Mouse (Mus musculus) activated CD4-positive, CD25-positive, alpha-beta regulatory T cell (primary cell): ENCODE measurements around the gene Mmp27. TPM values are rescaled to one million over a fixed set of nuclear protein-coding genes. Genes with fewer than 3 reads are reported as not detected.

Experiments
- polyA plus RNA-seq, 2 experiments: library from polyadenylated mRNA; unstranded; fragments of 100-300 nt; shearing (Covaris generic); gene quantifications; one replicate each; pipeline ENCODE4 v1.2.1; 2017

The Mmp27 gene
- under 1 TPM; 0.31 to 0.42 TPM for polyA plus RNA-seq

DNA sequence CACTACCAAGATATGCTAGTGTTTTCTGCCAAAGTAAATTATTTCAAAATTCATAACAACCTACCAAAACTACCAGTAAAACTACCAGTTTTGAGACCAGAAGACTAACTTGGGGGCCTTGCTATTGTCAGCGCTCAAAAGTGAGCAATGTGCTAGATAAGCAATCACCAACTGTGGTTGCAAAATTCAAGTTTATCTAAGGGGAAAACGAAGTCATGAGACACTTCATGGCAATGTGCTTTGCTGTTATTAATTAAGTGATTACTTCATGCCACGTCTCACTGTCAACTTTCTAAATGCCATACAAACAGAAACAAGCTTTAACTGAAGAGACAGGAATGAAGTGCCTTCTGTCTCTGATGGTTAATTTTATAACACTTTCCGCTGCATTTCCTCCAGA lies at the start of gene Mmp27:
Gene Mmp27 (plus strand): TSS at position 235 of the 400 bp plus-strand sequence.

DNA sequence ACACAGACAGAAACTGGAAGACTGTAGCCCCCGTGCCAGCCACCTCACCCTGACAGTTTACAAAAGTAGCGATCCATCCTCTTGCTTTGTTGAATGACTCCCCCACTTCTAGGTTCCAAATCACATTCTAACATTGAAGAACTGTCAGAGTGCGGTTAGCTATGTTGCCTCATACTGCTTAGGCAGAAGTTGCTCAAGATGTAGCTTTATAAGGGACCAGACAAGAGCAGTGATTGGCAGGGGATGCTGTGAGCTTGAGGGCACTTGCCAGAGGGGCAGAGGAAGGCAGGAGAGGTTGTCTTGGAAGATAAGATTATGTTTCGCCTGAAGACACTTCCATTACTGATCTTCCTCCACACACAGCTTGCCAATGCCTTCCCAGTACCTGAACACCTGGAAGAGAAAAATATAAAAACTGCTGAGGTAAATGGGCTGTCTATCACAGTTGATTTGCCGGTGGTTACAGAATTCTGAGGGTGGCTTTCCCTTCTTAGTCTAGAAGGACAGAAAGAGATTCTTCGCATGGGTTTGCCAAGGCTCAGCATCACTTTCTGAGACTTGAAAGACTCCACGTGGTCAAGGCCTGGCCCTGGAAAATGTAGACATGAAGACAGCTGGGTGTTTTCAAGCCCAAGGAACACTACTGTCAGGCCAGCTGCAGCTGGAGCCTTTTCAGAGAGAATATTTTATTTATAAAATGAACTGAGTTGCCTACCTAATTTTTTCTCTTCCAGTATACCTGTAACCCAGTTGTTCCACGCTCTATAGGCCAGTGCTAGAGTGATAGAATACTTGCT lies 12.8 kb upstream of the Mmp27 start, which contains the start of gene Mmp8:
Gene Mmp8 (plus strand): TSS at position 236 of the 797 bp plus-strand sequence.

GRCm38 (mm10) chr9:7627931-7628330 lies 56.7 kb downstream of the Mmp27 start, which contains the start of gene Mmp20:
Mmp20 (plus strand) TSS chr9:7628231.

Other genes starting within 250 kb of the Mmp27 start
- 1 to 10 TPM in 1 of 2 experiments, not detected in 1; 2.2 TPM for gene Mmp12, start 227.0 kb upstream of the Mmp27 start, polyA plus RNA-seq
- not detected for gene Mmp1b, start 183.3 kb upstream of the Mmp27 start, polyA plus RNA-seq
- gene Mmp3, start 125.6 kb upstream of the Mmp27 start, polyA plus RNA-seq = under 1 TPM in 1 of 2 experiments, not detected in 1; 0.22 TPM
- gene Mmp10, start 69.0 kb upstream of the Mmp27 start, polyA plus RNA-seq = under 1 TPM in 1 of 2 experiments, not detected in 1; 0.31 TPM
- not detected for gene Mmp8, start 12.9 kb upstream of the Mmp27 start, polyA plus RNA-seq
- gene Mmp20, start 56.8 kb downstream of the Mmp27 start, polyA plus RNA-seq = under 1 TPM in 1 of 2 experiments, not detected in 1; 0.05 TPM
- gene Mmp7, start 120.7 kb downstream of the Mmp27 start, polyA plus RNA-seq = not detected
- gene Tmem123, start 192.6 kb downstream of the Mmp27 start, polyA plus RNA-seq = 100 to 1,000 TPM; 215 to 311 TPM